Mouse (Mus musculus) E14TG2a.4 (cell line): ENCODE data around the gene Glis1.

ENCODE experiments used
- CTCF ChIP-seq: conservative IDR thresholded peaks from 2 replicates; pipeline ENCODE4 v1.5.1; 2014; ENCODE audit warnings: low read length
- NANOG ChIP-seq: IDR thresholded peaks from 2 replicates; pipeline ENCODE4 v1.6.1; 2014; ENCODE audit warnings: borderline replicate concordance, low read length, mixed read lengths

GRCm38 (mm10) chr4:107425616-107426015 is 8.8 kb upstream of the Glis1 start:
- TF ChIP-seq CTCF, result no peak
- no peak for TF ChIP-seq NANOG
